Mouse (Mus musculus) cortical plate, adult 2 months (tissue): ENCODE results near the gene Brf1. TPM values are rescaled to one million over a fixed set of nuclear protein-coding genes. Genes with fewer than 3 reads are reported as not detected.

Experiments used
- H3K27ac ChIP-seq: fragments of 200-500 bp; 2 replicates; pipeline ENCODE4 v1.5.1; 2012; ENCODE audit warnings: low read length, control low read depth, inconsistent platforms; ENCODE audit not compliant: insufficient read depth
- H3K4me1 ChIP-seq: fragments of 200-500 bp; 2 replicates; pipeline ENCODE4 v1.6.1; 2011; ENCODE audit warnings: low read length; ENCODE audit not compliant: control insufficient read depth, insufficient read depth
- H3K4me3 ChIP-seq: fragments of 200-500 bp; 2 replicates; pipeline ENCODE4 v1.5.1; 2011; ENCODE audit warnings: mild to moderate bottlenecking, low read length, control low read depth; ENCODE audit not compliant: insufficient read depth
- CTCF ChIP-seq: fragments of 200-500 bp; IDR thresholded peaks from 2 replicates; pipeline ENCODE4 v1.5.1; 2011; ENCODE audit warnings: mild to moderate bottlenecking, control low read depth, low read length; ENCODE audit not compliant: insufficient read depth; ENCODE audit errors: extremely low read depth
- POLR2A ChIP-seq: fragments of 200-500 bp; IDR thresholded peaks from 2 replicates; pipeline ENCODE4 v1.6.1; 2011; ENCODE audit warnings: mild to moderate bottlenecking, low read length, control low read depth; ENCODE audit not compliant: insufficient read depth; ENCODE audit errors: extremely low read depth
- polyA plus RNA-seq: library from polyadenylated mRNA; depleted of rRNA; stranded (reverse); fragments of >200 nt; gene quantifications from 2 replicates; pipeline ENCODE4 v1.2.3, GENCODE M21; 2012; rRNA removed

The Brf1 gene
- polyA plus RNA-seq, 1 experiment, result 38.8 TPM

- Histone ChIP-seq H3K4me1 (0 out of 2 replicates have a peak, but pooled peaks cover 1% of the 10 kb centered on the region), H3K27ac (peak overlapping the region; percentile 67), H3K4me3 (no peak overlapping the region)
- TF ChIP-seq CTCF, result no peak
- no peak for TF ChIP-seq POLR2A
Observed at GRCm38 (mm10) chr12:112917906-112918305, 82.6 kb downstream of the Brf1 start.

- no peak overlapping the region for H3K4me3 ChIP-seq
- H3K27ac ChIP-seq, result peak overlapping the region; percentile 67
- 0 out of 2 replicates have a peak, but pooled peaks cover 1% of the 10 kb centered on the region for H3K4me1 ChIP-seq
- no peak for TF ChIP-seq POLR2A
- no peak for TF ChIP-seq CTCF
Observed at GRCm38 (mm10) chr12:112917486-112917885, 83.0 kb downstream of the Brf1 start.

GRCm38 (mm10) chr12:112916698-112917400, 83.7 kb downstream of the Brf1 start:
- peak overlapping the region; percentile 67; the same call in 1 of the 2 replicates for H3K27ac ChIP-seq
- no peak overlapping the region for H3K4me3 ChIP-seq
- 0 out of 2 replicates have a peak, but pooled peaks cover under 1% of the 10 kb centered on the region for H3K4me1 ChIP-seq
- TF ChIP-seq CTCF (no peak), POLR2A (no peak)

GRCm38 (mm10) chr12:112915587-112915986, 84.9 kb downstream of the Brf1 start:
- Histone ChIP-seq H3K27ac (no peak overlapping the region), H3K4me3 (no peak overlapping the region)

GRCm38 (mm10) chr12:112914527-112914926, 86.0 kb downstream of the Brf1 start:
- Histone ChIP-seq H3K4me1 (no peaks in the 10 kb centered on the region), H3K4me3 (no peak overlapping the region), H3K27ac (no peak overlapping the region)
- no peak for TF ChIP-seq CTCF
- no peak for TF ChIP-seq POLR2A

More at GRCm38 (mm10) chr12:112915587-112915986, 84.9 kb downstream of the Brf1 start:
- H3K4me1 ChIP-seq, result no peaks in the 10 kb centered on the region
- TF ChIP-seq CTCF, result no peak
- TF ChIP-seq POLR2A, result no peak

- H3K27ac ChIP-seq, result no peak overlapping the region
- no peak overlapping the region for H3K4me3 ChIP-seq
- no peaks in the 10 kb centered on the region for H3K4me1 ChIP-seq
- TF ChIP-seq POLR2A, result no peak
- no peak for TF ChIP-seq CTCF
Observed at GRCm38 (mm10) chr12:112912951-112913745, 87.4 kb downstream of the Brf1 start.

GRCm38 (mm10) chr12:112911701-112912100, 88.8 kb downstream of the Brf1 start:
- H3K4me1 ChIP-seq, result no peaks in the 10 kb centered on the region
- H3K4me3 ChIP-seq, result no peak overlapping the region
- H3K27ac ChIP-seq, result no peak overlapping the region
- TF ChIP-seq POLR2A (no peak), CTCF (no peak)

Other genes starting within 250 kb of the Brf1 start
- 16.3 and 18.9 TPM in 2 replicates for gene Pld4, start 240.0 kb downstream of the Brf1 start, polyA plus RNA-seq
- gene Ahnak2, start 198.0 kb downstream of the Brf1 start, polyA plus RNA-seq, result 1.1 and 1.7 TPM in 2 replicates
- gene Clba1, start 191.8 kb downstream of the Brf1 start, polyA plus RNA-seq, result 12.6 and 13.3 TPM in 2 replicates
- gene Cdca4, start 171.3 kb downstream of the Brf1 start, polyA plus RNA-seq, result 10.6 and 11.0 TPM in 2 replicates
- gene Gpr132, start 132.5 kb downstream of the Brf1 start, polyA plus RNA-seq, result 0.04 TPM in 1 of 2 replicates, not detected in the other
- gene Jag2, start 70.9 kb downstream of the Brf1 start, polyA plus RNA-seq, result 42.1 and 51.5 TPM in 2 replicates
- gene Nudt14, start 58.6 kb downstream of the Brf1 start, polyA plus RNA-seq, result 18.2 and 18.9 TPM in 2 replicates
- 78.2 and 80.2 TPM in 2 replicates for gene Btbd6, start 24.2 kb downstream of the Brf1 start, polyA plus RNA-seq
- gene Pacs2, start 13.8 kb upstream of the Brf1 start, polyA plus RNA-seq, result 76.3 and 90.3 TPM in 2 replicates
- gene Tex22, start 73.8 kb upstream of the Brf1 start, polyA plus RNA-seq, result 0.21 TPM in 1 of 2 replicates, not detected in the other
- gene Mta1, start 97.6 kb upstream of the Brf1 start, polyA plus RNA-seq, result 68.4 and 68.7 TPM in 2 replicates
- gene Crip2, start 139.5 kb upstream of the Brf1 start, polyA plus RNA-seq, result 263 and 281 TPM in 2 replicates
- gene Crip1, start 145.6 kb upstream of the Brf1 start, polyA plus RNA-seq, result 67.6 and 70.7 TPM in 2 replicates
- 1.0 and 2.0 TPM in 2 replicates for gene Tedc1, start 155.7 kb upstream of the Brf1 start, polyA plus RNA-seq
- gene Tmem121, start 185.2 kb upstream of the Brf1 start, polyA plus RNA-seq, result 40.1 and 40.7 TPM in 2 replicates